Mouse (Mus musculus): ENCODE data around the gene Leprot.

- no peak for TF ChIP-seq GATA1 (IDR thresholded peaks at IDR 0.05; ENCODE audit: low read length)
- TF ChIP-seq TAL1 (IDR thresholded peaks at IDR 0.05; ENCODE audit: low read length): no peak
Measured at GRCm38 (mm10) chr4:101700892-101701640, 53.5 kb downstream of the Leprot start.

Data from erythroblast, embryonic 14.5 days (primary cell).